Mouse (Mus musculus) WW6 (cell line): ENCODE measurements around the gene Nt5dc1.

ENCODE experiments used
- DNase-seq: peaks from one replicate; pipeline ENCODE4 v3.0.0-alpha.2; 2013; ENCODE audit warnings: low read depth, low spot score

Gene Nt5dc1

DNA sequence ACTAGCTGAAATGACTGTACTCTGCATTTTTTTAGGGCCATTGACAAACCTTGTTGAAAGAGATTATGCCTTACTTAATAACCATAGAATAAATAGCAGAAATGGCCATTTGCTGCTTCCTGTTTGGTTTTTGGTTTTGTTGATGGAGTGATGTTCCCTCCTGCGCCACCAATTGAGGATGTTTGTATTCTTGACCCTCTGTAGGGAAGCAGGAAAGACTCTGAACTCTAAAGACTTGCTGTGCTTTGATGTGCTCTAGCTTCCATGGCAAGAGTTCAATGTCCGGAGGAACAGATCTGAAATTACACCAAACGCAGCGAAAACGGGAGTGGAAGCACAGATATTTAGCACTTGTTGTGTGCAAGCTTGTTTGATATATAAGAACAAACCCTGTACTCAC, 173.6 kb downstream of the Nt5dc1 start:
- no peak for DNase-seq

DNA sequence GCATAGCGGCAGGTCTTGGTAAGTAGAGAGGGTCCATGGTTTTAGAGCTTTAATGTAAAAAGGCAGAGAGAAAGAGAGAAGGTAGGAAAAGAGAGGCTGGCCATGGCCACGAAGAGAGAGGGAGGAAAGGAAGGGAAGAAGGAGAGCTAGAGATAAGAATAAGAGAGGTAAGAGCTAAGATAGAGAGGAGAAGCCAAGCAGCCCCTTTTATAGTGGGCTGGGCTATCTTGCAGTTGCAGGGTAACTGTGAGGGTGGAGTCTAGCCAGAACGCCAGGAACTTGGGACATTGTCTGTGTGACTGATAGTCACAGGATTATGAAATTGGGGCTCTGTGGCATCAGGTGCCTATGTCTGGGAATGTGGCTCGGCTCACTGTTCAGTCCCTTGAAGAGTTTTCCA, 179.8 kb downstream of the Nt5dc1 start:
- no peak for DNase-seq
